Mouse (Mus musculus) neural tube, embryonic 13.5 days (tissue): Measurements from ENCODE around the gene Ccr7. TPM values are rescaled to one million over a fixed set of nuclear protein-coding genes. Genes with fewer than 3 reads are reported as not detected.

ENCODE experiments used
- polyA plus RNA-seq: library from polyadenylated mRNA; unstranded; fragments of >200 nt; fragmentation: Nextera tagmentation; extraction: Ambion mirVana; gene quantifications from 2 replicates; pipeline ENCODE4 v1.2.1, GENCODE M21; 2015

Ccr7 gene
- polyA plus RNA-seq, 1 experiment from 2014 or later = not detected

Other genes with a start within 250 kb of the Ccr7 start
- gene Cdc6, start 247.3 kb downstream of the Ccr7 start, polyA plus RNA-seq = 4.2 and 4.7 TPM in 2 replicates
- gene Rara, start 227.3 kb downstream of the Ccr7 start, polyA plus RNA-seq = 24.0 and 26.7 TPM in 2 replicates
- 1.4 and 1.5 TPM in 2 replicates for gene Gjd3, start 172.1 kb downstream of the Ccr7 start, polyA plus RNA-seq
- 45.5 and 60.7 TPM in 2 replicates for gene Top2a, start 130.9 kb downstream of the Ccr7 start, polyA plus RNA-seq
- gene Igfbp4, start 113.8 kb downstream of the Ccr7 start, polyA plus RNA-seq = 189 and 233 TPM in 2 replicates
- 0.40 TPM in 1 of 2 replicates, not detected in the other for gene Tns4, start 65.8 kb downstream of the Ccr7 start, polyA plus RNA-seq
- gene Smarce1, start 75.9 kb upstream of the Ccr7 start, polyA plus RNA-seq = 319 and 376 TPM in 2 replicates
- 4.2 and 5.9 TPM in 2 replicates for gene Krt222, start 89.0 kb upstream of the Ccr7 start, polyA plus RNA-seq
- gene Krt24, start 130.2 kb upstream of the Ccr7 start, polyA plus RNA-seq = 0.17 and 0.63 TPM in 2 replicates
- 0.19 and 0.22 TPM in 2 replicates for gene Krt25, start 167.9 kb upstream of the Ccr7 start, polyA plus RNA-seq
- 0.11 and 0.25 TPM in 2 replicates for gene Krt26, start 182.9 kb upstream of the Ccr7 start, polyA plus RNA-seq
- gene Krt27, start 196.0 kb upstream of the Ccr7 start, polyA plus RNA-seq = 0.25 and 0.32 TPM in 2 replicates
- 0.89 TPM in 1 of 2 replicates, not detected in the other for gene Krt28, start 219.8 kb upstream of the Ccr7 start, polyA plus RNA-seq
- gene Krt10, start 234.3 kb upstream of the Ccr7 start, polyA plus RNA-seq = 33.6 and 35.6 TPM in 2 replicates